Mouse (Mus musculus) lung, embryonic 15.5 days (tissue): ENCODE data around the gene Lyrm4. TPM values are rescaled to one million over a fixed set of nuclear protein-coding genes. Genes with fewer than 3 reads are reported as not detected.

Source experiments
- ATAC-seq: fragments of 200-750 bp; cut with Nextera tagmentation; 2 replicates; pipeline ENCODE4 v1.8.0; 2017; ENCODE audit warnings: moderate number of reproducible peaks, borderline replicate concordance; ENCODE audit not compliant: low FRiP score, low TSS enrichment; ENCODE audit errors: extremely low read depth
- H3K27ac ChIP-seq: fragments of 300-500 bp; sonication (generic); 2 replicates; pipeline ENCODE4 v1.5.1; 2015; ENCODE audit warnings: moderate library complexity, mild to moderate bottlenecking, inconsistent platforms
- H3K27me3 ChIP-seq: fragments of 300-500 bp; sonication (generic); 2 replicates; pipeline ENCODE4 v1.6.1; 2015; ENCODE audit warnings: inconsistent platforms
- H3K36me3 ChIP-seq: fragments of 300-500 bp; sonication (generic); 2 replicates; pipeline ENCODE4 v1.6.1; 2015; ENCODE audit warnings: inconsistent platforms
- H3K4me1 ChIP-seq: fragments of 300-500 bp; sonication (generic); 2 replicates; pipeline ENCODE4 v1.6.1; 2015; ENCODE audit warnings: inconsistent platforms
- H3K4me2 ChIP-seq: fragments of 300-500 bp; sonication (generic); 2 replicates; pipeline ENCODE4 v1.6.1; 2015; ENCODE audit warnings: inconsistent platforms, mild to moderate bottlenecking, moderate library complexity
- H3K4me3 ChIP-seq: fragments of 300-500 bp; sonication (generic); 2 replicates; pipeline ENCODE4 v1.5.1; 2015; ENCODE audit warnings: mild to moderate bottlenecking, inconsistent platforms
- H3K9ac ChIP-seq: fragments of 300-500 bp; sonication (generic); 2 replicates; pipeline ENCODE4 v1.6.1; 2015; ENCODE audit warnings: inconsistent platforms
- H3K9me3 ChIP-seq: fragments of 300-500 bp; sonication (generic); 2 replicates; pipeline ENCODE4 v1.6.1; 2016; ENCODE audit warnings: inconsistent platforms
- WGBS: fragments of 180-500 bp; shearing (Covaris S2); methylation state at CpG from one replicate; pipeline ENCODE4 v1.1.7; 2015; 5-methylcytosine and 5-hydroxymethylcytosine counted together
- polyA plus RNA-seq: library from polyadenylated mRNA; unstranded; fragments of >200 nt; fragmentation: Nextera tagmentation; extraction: Ambion mirVana; gene quantifications from 2 replicates; pipeline ENCODE4 v1.2.1, GENCODE M21; 2015

The Lyrm4 gene
- polyA plus RNA-seq, result 22.3 and 25.8 TPM in 2 replicates

GRCm38 (mm10) chr13:36117143-36118014, at the start of gene Lyrm4, which contains the start of gene Fars2:
Lyrm4 (minus strand) TSS chr13:36117526.
Fars2 (plus strand) TSS chr13:36117412.
- peak within 1 kb of the TSS; percentile 73 for H3K4me3 ChIP-seq
- H3K36me3 ChIP-seq, result no peaks in the 10 kb centered on the region
- H3K27ac ChIP-seq, result peak within 1 kb of the TSS; percentile 96
- peak; percentile 99 for ATAC-seq
- WGBS, result under 1% methylated on average over 69 of the region's 75 CpGs
- H3K4me2 ChIP-seq, result peak within 1 kb of the TSS; percentile 86
- H3K27me3 ChIP-seq, result no peaks in the 10 kb centered on the region
- H3K9ac ChIP-seq, result peak within 1 kb of the TSS; percentile 60
- H3K9me3 ChIP-seq, result no peaks in the 10 kb centered on the region
- H3K4me1 ChIP-seq, result peaks cover 12% of the 10 kb centered on the region; the same call in 1 of the 2 replicates

GRCm38 (mm10) chr13:36163898-36164297, 46.6 kb upstream of the Lyrm4 start:
- Histone ChIP-seq H3K9me3 (no peaks in the 10 kb centered on the region), H3K27ac (no peak overlapping the region), H3K9ac (no peak overlapping the region), H3K4me2 (no peak overlapping the region), H3K27me3 (no peaks in the 10 kb centered on the region), H3K36me3 (no peaks in the 10 kb centered on the region), H3K4me3 (no peak overlapping the region), H3K4me1 (no peaks in the 10 kb centered on the region)
- 63% methylated on average over 1 of the region's 1 CpGs for WGBS
- ATAC-seq, result no peak

GRCm38 (mm10) chr13:36163411-36163810, 46.1 kb upstream of the Lyrm4 start:
- no peak overlapping the region for H3K4me2 ChIP-seq
- H3K9me3 ChIP-seq, result no peaks in the 10 kb centered on the region
- no peaks in the 10 kb centered on the region for H3K27me3 ChIP-seq
- no peak overlapping the region for H3K9ac ChIP-seq
- H3K4me3 ChIP-seq, result no peak overlapping the region
- H3K27ac ChIP-seq, result no peak overlapping the region
- no peaks in the 10 kb centered on the region for H3K4me1 ChIP-seq
- H3K36me3 ChIP-seq, result no peaks in the 10 kb centered on the region
- ATAC-seq, result no peak
- 84% methylated on average over 5 of the region's 5 CpGs for WGBS

- Histone ChIP-seq H3K27ac (no peak overlapping the region), H3K4me1 (peaks cover 4% of the 10 kb centered on the region), H3K4me2 (no peak overlapping the region), H3K9ac (no peak overlapping the region), H3K27me3 (no peaks in the 10 kb centered on the region), H3K4me3 (no peak overlapping the region), H3K36me3 (no peaks in the 10 kb centered on the region), H3K9me3 (no peaks in the 10 kb centered on the region)
- no peak for ATAC-seq
- WGBS, result 73% methylated on average over 7 of the region's 7 CpGs
These were observed 39.1 kb upstream of the Lyrm4 start for GRCm38 (mm10) chr13:36156340-36156931.

- Histone ChIP-seq H3K9me3 (no peaks in the 10 kb centered on the region), H3K27ac (peak overlapping the region; percentile 62), H3K9ac (no peak overlapping the region), H3K4me1 (peaks cover 14% of the 10 kb centered on the region), H3K4me3 (no peak overlapping the region), H3K4me2 (no peak overlapping the region), H3K36me3 (no peaks in the 10 kb centered on the region), H3K27me3 (no peaks in the 10 kb centered on the region)
- WGBS, result 61% methylated on average over 5 of the region's 5 CpGs
- peak; percentile 64; the same call in 1 of the 2 replicates for ATAC-seq
These were observed 35.6 kb upstream of the Lyrm4 start for GRCm38 (mm10) chr13:36152728-36153498.

DNA sequence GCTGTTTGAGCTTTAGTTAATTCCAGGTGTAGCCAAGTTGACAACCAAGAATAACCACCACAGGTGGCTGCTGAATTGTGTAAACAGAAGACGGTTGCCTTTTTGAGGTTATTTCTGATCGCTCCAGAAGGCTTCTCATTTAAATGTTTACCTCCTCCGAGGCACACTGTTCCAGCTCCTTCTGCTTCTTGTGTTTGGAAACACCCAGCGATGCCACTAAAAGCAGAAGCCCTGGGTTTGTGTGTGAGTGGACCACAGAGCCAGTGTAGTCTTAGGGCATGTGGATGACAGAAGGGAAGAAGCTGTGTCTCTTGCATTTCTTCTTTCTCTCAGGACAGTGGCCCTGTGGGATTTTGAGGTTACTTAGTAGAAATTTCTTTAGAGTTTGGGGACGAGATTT, 32.9 kb upstream of the Lyrm4 start:
- H3K4me1 ChIP-seq, result peaks cover 14% of the 10 kb centered on the region
- no peak overlapping the region for H3K4me2 ChIP-seq
- H3K27ac ChIP-seq, result no peak overlapping the region
- H3K9me3 ChIP-seq, result no peaks in the 10 kb centered on the region
- H3K36me3 ChIP-seq, result no peaks in the 10 kb centered on the region
- 46% methylated on average over 5 of the region's 5 CpGs for WGBS
- H3K9ac ChIP-seq, result no peak overlapping the region
- ATAC-seq, result no peak
- H3K4me3 ChIP-seq, result no peak overlapping the region
- no peaks in the 10 kb centered on the region for H3K27me3 ChIP-seq

DNA sequence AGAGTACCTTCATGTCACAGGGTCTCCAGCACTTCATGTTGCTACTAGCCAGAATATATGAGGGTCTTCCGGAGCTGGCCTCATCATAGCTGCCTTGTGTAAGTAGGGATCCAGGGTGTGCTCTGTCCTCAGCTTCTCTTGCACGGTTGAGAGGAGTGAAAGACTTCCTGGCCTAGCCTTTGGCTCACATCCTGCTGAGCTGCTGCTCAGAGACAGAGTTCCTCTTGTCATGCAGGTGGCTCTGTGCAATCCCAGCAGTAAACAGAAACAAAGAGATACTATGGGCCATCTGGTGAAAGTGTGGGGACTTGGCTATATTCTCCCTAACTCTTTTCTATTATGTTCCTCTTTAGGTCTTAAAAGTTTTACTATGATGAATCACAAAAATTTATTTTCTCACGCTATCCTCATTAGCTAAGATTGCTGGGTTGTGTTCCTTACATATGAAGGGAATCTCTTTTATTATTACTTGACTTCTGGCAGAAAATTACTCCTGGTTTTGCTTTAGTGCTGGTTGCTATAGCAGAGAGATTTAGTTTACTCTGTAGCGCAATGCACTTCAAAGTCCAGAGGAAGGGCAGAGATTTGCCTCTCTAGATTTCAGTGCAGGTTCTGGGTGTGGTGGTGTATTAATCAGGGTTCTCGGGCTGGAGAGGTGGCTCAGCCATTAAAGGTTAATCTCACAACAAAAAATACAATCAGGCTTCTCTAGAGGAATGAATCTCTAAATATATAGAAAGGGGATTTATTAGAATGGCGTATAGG, 32.0 kb upstream of the Lyrm4 start:
- H3K9me3 ChIP-seq, result no peaks in the 10 kb centered on the region
- no peak overlapping the region for H3K9ac ChIP-seq
- 52% methylated on average over 6 of the region's 6 CpGs for WGBS
- no peaks in the 10 kb centered on the region for H3K27me3 ChIP-seq
- no peak overlapping the region for H3K27ac ChIP-seq
- 0 out of 2 replicates have a peak overlapping the region, but pooled peaks have one; percentile 2 for H3K4me2 ChIP-seq
- no peak overlapping the region for H3K4me3 ChIP-seq
- H3K4me1 ChIP-seq, result peaks cover 14% of the 10 kb centered on the region
- no peak for ATAC-seq
- no peaks in the 10 kb centered on the region for H3K36me3 ChIP-seq

- no peak overlapping the region for H3K9ac ChIP-seq
- H3K27me3 ChIP-seq, result no peaks in the 10 kb centered on the region
- WGBS, result 70% methylated on average over 1 of the region's 1 CpGs
- H3K27ac ChIP-seq, result no peak overlapping the region
- H3K4me1 ChIP-seq, result peaks cover 10% of the 10 kb centered on the region; the same call in 1 of the 2 replicates
- no peaks in the 10 kb centered on the region for H3K36me3 ChIP-seq
- H3K4me2 ChIP-seq, result no peak overlapping the region
- H3K9me3 ChIP-seq, result no peaks in the 10 kb centered on the region
- ATAC-seq, result no peak
- no peak overlapping the region for H3K4me3 ChIP-seq
These were observed 28.3 kb upstream of the Lyrm4 start for GRCm38 (mm10) chr13:36145601-36146000.

DNA sequence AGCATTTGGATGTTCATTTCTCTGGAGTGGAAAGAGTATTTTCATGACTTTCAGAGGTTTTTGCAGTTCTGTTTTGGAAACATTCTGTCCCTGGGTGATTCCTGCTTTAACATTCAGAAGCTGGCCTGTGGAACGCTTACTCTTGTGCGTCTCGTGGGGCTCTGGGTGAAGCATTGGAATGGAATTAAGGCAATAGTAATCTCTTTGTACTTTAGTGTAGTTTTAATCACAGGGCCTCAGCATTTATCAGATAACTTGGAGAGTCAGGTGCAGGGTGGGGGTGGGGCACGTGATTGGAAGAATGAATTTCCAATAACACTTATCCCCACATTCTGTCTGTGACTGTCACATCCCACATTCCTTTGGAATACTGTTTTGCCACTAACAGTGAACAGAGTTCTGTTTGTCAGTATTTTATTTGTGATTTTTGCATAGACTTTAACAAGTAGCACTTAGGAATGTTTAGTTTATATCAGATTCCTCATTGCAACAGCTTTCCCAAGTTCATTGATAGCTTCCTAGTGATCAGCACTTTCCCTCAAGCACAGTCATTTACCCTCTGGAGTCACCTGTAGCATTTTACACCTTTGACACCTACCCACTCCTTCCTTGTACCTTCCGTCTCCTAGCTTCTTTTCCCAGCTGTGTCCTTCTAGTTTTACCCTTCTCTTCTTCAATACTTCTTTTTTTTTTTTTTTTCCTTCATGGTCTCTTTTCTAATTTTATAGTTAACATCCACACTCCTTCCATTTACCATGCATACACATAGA, 23.1 kb upstream of the Lyrm4 start:
- H3K27ac ChIP-seq, result no peak overlapping the region
- 67% methylated on average over 5 of the region's 5 CpGs for WGBS

DNA sequence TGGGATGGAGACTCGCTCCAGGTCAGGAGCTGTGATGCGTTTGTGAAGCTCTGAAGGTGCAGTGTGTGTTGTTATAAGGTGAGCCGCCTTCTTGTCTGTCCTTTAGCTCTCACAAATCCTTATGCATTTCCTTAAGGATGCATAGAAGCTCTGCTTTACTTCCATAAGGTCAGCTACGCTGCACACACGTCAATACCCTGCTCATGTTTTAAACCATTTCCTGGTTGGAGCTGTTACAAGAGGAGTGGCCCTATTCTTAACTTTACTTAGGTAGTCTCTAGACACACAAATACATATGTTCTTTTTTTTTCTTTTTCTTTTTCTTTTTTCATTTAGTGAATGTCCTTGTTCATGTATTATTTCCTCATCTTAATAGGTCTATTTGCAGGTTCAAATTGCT, 22.4 kb upstream of the Lyrm4 start:
- Histone ChIP-seq H3K27me3 (no peaks in the 10 kb centered on the region), H3K4me2 (no peak overlapping the region), H3K9me3 (no peaks in the 10 kb centered on the region), H3K9ac (no peak overlapping the region), H3K4me1 (no peaks in the 10 kb centered on the region), H3K27ac (no peak overlapping the region), H3K4me3 (no peak overlapping the region), H3K36me3 (no peaks in the 10 kb centered on the region)
- WGBS, result 66% methylated on average over 5 of the region's 5 CpGs
- ATAC-seq, result no peak

More for the DNA sequence above, 23.1 kb upstream of the Lyrm4 start:
- Histone ChIP-seq H3K4me3 (no peak overlapping the region), H3K4me2 (no peak overlapping the region), H3K4me1 (no peaks in the 10 kb centered on the region), H3K27me3 (no peaks in the 10 kb centered on the region), H3K9ac (no peak overlapping the region), H3K9me3 (no peaks in the 10 kb centered on the region), H3K36me3 (no peaks in the 10 kb centered on the region)
- ATAC-seq, result no peak
